Mouse (Mus musculus) heart, postnatal 0 days (tissue): Measurements from ENCODE around the gene Gins2. TPM values are rescaled to one million over a fixed set of nuclear protein-coding genes. Genes with fewer than 3 reads are reported as not detected.

ENCODE experiments used
- ATAC-seq: fragments of 200-750 bp; cut with Nextera tagmentation; 2 replicates; pipeline ENCODE4 v1.8.0; 2017; ENCODE audit warnings: low read depth, moderate number of reproducible peaks, moderate library complexity; ENCODE audit not compliant: insufficient read depth
- DNase-seq: peaks from one replicate; pipeline ENCODE4 v3.0.0-alpha.2; 2016; ENCODE audit warnings: low spot score
- H3K27ac ChIP-seq: fragments of 300-500 bp; sonication (generic); 2 replicates; pipeline ENCODE4 v1.5.1; 2014; ENCODE audit warnings: low read depth, mild to moderate bottlenecking
- H3K27me3 ChIP-seq: fragments of 300-500 bp; sonication (generic); 2 replicates; pipeline ENCODE4 v1.6.1; 2014; ENCODE audit warnings: low read length, mixed read lengths; ENCODE audit not compliant: control insufficient read depth, insufficient read depth
- H3K36me3 ChIP-seq: fragments of 300-500 bp; sonication (generic); replicated peaks from 2 replicates; pipeline ENCODE4 v1.6.1; 2014; ENCODE audit warnings: low read length, mixed read lengths; ENCODE audit not compliant: control insufficient read depth, insufficient read depth
- H3K4me1 ChIP-seq: fragments of 300-500 bp; sonication (generic); 2 replicates; pipeline ENCODE4 v1.6.1; 2014; ENCODE audit warnings: antibody characterized with exemption; ENCODE audit not compliant: control insufficient read depth, insufficient read depth
- H3K4me2 ChIP-seq: fragments of 300-500 bp; sonication (generic); 2 replicates; pipeline ENCODE4 v1.6.1; 2014; ENCODE audit warnings: low read depth, mild to moderate bottlenecking, low read length, moderate library complexity
- H3K4me3 ChIP-seq: fragments of 300-500 bp; sonication (generic); 2 replicates; pipeline ENCODE4 v1.5.1; 2014; ENCODE audit warnings: low read depth, low read length
- H3K9ac ChIP-seq: fragments of 300-500 bp; sonication (generic); replicated peaks from 2 replicates; pipeline ENCODE4 v1.6.1; 2014; ENCODE audit warnings: low read depth, low read length, mixed read lengths
- H3K9me3 ChIP-seq: fragments of 300-500 bp; sonication (generic); replicated peaks from 2 replicates; pipeline ENCODE4 v1.6.1; 2016; ENCODE audit warnings: low read length; ENCODE audit not compliant: control insufficient read depth
- CTCF ChIP-seq: IDR thresholded peaks from 2 replicates; pipeline ENCODE4 v1.5.1; 2016; ENCODE audit warnings: antibody characterized with exemption, control low read depth, low read depth
- EP300 ChIP-seq: IDR thresholded peaks from 2 replicates; pipeline ENCODE4 v1.6.1; 2016; ENCODE audit warnings: antibody characterized with exemption, low read depth
- WGBS: fragments of 180-500 bp; shearing (Covaris S2); extraction: QIAGEN DNeasy Blood & Tissue Kit; methylation state at CpG from one replicate; pipeline ENCODE4 v1.1.7; 2014; 5-methylcytosine and 5-hydroxymethylcytosine counted together
- polyA plus RNA-seq: library from polyadenylated mRNA; unstranded; fragments of >200 nt; fragmentation: Nextera tagmentation; extraction: Ambion mirVana; gene quantifications from 2 replicates; pipeline ENCODE4 v1.2.1, GENCODE M21; 2015
- total RNA-seq: library from RNA; depleted of rRNA; stranded (reverse); fragments of >200 nt; gene quantifications from 2 replicates; pipeline ENCODE4 v1.2.3, GENCODE M21; 2014; ENCODE audit warnings: low replicate concordance

Gene Gins2
- total and polyA plus RNA-seq, 2 experiments from 2014 or later, result 19.3 to 52.1 TPM

GRCm38 (mm10) chr8:120589921-120590320 lies 817 bp upstream of the Gins2 start:
- ATAC-seq (peak; percentile 17), DNase-seq (peak; percentile 63)
- H3K27ac ChIP-seq, result peak overlapping the region; percentile 91
- no peaks in the 10 kb centered on the region for H3K27me3 ChIP-seq
- peak overlapping the region; percentile 82 for H3K4me2 ChIP-seq
- TF ChIP-seq CTCF (no peak), EP300 (no peak)
- no peaks in the 10 kb centered on the region for H3K9me3 ChIP-seq
- WGBS, result 16% methylated on average over 2 of the region's 2 CpGs
- peak overlapping the region; percentile 48; the same call in 1 of the 2 replicates for H3K9ac ChIP-seq
- peak overlapping the region; percentile 48 for H3K4me3 ChIP-seq
- H3K4me1 ChIP-seq, result peaks cover 12% of the 10 kb centered on the region
- peaks cover 10% of the 10 kb centered on the region for H3K36me3 ChIP-seq

GRCm38 (mm10) chr8:120585521-120585920 lies 3.6 kb downstream of the Gins2 start:
- WGBS, result 77% methylated on average over 10 of the region's 10 CpGs
- TF ChIP-seq EP300 (no peak), CTCF (no peak)
- H3K36me3 ChIP-seq, result peaks cover 30% of the 10 kb centered on the region
- H3K4me2 ChIP-seq, result no peak overlapping the region
- ATAC-seq (no peak), DNase-seq (no peak)
- peaks cover 12% of the 10 kb centered on the region for H3K4me1 ChIP-seq
- H3K27ac ChIP-seq, result no peak overlapping the region
- no peak overlapping the region for H3K4me3 ChIP-seq
- H3K9me3 ChIP-seq, result no peaks in the 10 kb centered on the region
- no peaks in the 10 kb centered on the region for H3K27me3 ChIP-seq
- H3K9ac ChIP-seq, result no peak overlapping the region

GRCm38 (mm10) chr8:120581811-120582210 lies 7.3 kb downstream of the Gins2 start:
- Histone ChIP-seq H3K9me3 (no peaks in the 10 kb centered on the region), H3K27me3 (no peaks in the 10 kb centered on the region), H3K4me2 (no peak overlapping the region), H3K4me1 (no peaks in the 10 kb centered on the region), H3K36me3 (peaks cover 64% of the 10 kb centered on the region), H3K27ac (no peak overlapping the region), H3K9ac (no peak overlapping the region), H3K4me3 (no peak overlapping the region)
- WGBS, result 62% methylated on average over 8 of the region's 8 CpGs
- TF ChIP-seq CTCF (no peak), EP300 (no peak)
- ATAC-seq (0 out of 2 replicates have a peak, but pooled peaks have one; percentile 29), DNase-seq (no peak)

- 90% methylated on average over 12 of the region's 12 CpGs for WGBS
- no peak for DNase-seq
- Histone ChIP-seq H3K9ac (no peak overlapping the region; the same call in 1 of the 2 replicates), H3K27me3 (no peaks in the 10 kb centered on the region), H3K4me2 (no peak overlapping the region), H3K36me3 (peaks cover 69% of the 10 kb centered on the region), H3K27ac (no peak overlapping the region), H3K4me3 (no peak overlapping the region), H3K4me1 (no peaks in the 10 kb centered on the region), H3K9me3 (no peaks in the 10 kb centered on the region)
- no peak for ATAC-seq
- TF ChIP-seq CTCF (no peak), EP300 (no peak)
Observed at GRCm38 (mm10) chr8:120581329-120581728, 7.8 kb downstream of the Gins2 start.

GRCm38 (mm10) chr8:120580336-120581000 lies 8.6 kb downstream of the Gins2 start:
- WGBS, result 76% methylated on average over 8 of the region's 8 CpGs
- Histone ChIP-seq H3K36me3 (peaks cover 73% of the 10 kb centered on the region), H3K4me1 (no peaks in the 10 kb centered on the region), H3K27ac (no peak overlapping the region), H3K27me3 (no peaks in the 10 kb centered on the region), H3K9me3 (no peaks in the 10 kb centered on the region), H3K4me2 (no peak overlapping the region), H3K4me3 (no peak overlapping the region), H3K9ac (no peak overlapping the region)
- no peak for TF ChIP-seq EP300
- TF ChIP-seq CTCF, result no peak
- ATAC-seq (no peak), DNase-seq (no peak)

- Histone ChIP-seq H3K9me3 (no peaks in the 10 kb centered on the region), H3K4me1 (no peaks in the 10 kb centered on the region), H3K36me3 (peaks cover 86% of the 10 kb centered on the region), H3K9ac (no peak overlapping the region), H3K4me2 (no peak overlapping the region), H3K27ac (no peak overlapping the region), H3K27me3 (no peaks in the 10 kb centered on the region), H3K4me3 (no peak overlapping the region)
- no peak for ATAC-seq
- DNase-seq, result no peak
- TF ChIP-seq EP300 (no peak), CTCF (no peak)
- 93% methylated on average over 17 of the region's 17 CpGs for WGBS
Observed at GRCm38 (mm10) chr8:120577821-120578220, 11.3 kb downstream of the Gins2 start.
